Mouse (Mus musculus): ENCODE results near the gene Tmem147. TPM values are rescaled to one million over a fixed set of nuclear protein-coding genes. Genes with fewer than 3 reads are reported as not detected.
"Not testable (repeated sequence)": the region's sequence is repeated elsewhere in the genome, so short reads cannot be mapped to it uniquely, and the experiment has no call there.

Gene Tmem147
- polyA plus RNA-seq, 1 experiment from 2014 or later = 214 TPM

DNA sequence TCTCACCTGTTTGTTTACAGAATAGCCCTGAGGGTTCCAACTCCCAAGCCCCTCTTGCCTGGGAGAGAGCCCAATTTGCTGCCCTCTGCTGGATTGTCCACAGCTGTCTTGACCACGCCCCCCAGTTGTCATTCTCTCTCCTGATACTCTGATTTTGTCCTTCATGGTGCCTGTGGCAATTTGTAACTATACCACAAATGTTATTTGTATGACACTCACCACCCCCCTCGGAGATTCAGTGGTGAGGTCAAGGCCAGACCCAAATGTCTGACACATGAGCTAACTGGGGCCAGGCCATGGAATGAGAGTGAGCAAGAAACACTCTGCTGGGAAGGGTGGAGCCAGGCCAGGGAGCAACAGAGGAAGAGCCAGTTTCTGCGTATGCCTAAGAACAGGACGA lies 29.5 kb upstream of the Tmem147 start:
- no peak overlapping the region for H3K4me3 ChIP-seq (replicated peaks; ENCODE audit: low read length)
- no peak overlapping the region for H3K9ac ChIP-seq (replicated peaks; ENCODE audit: low read depth, low read length)
- WGBS = 37% methylated on average over 4 of the region's 4 CpGs
- no peak for ATAC-seq
- H3K27me3 ChIP-seq (replicated peaks; ENCODE audit: control insufficient read depth, insufficient read depth, low read length) = no peaks in the 10 kb centered on the region
- no peak overlapping the region for H3K27ac ChIP-seq (ENCODE audit: low read length)
- no peaks in the 10 kb centered on the region for H3K4me1 ChIP-seq (replicated peaks; ENCODE audit: control insufficient read depth, insufficient read depth, low read length)
- H3K4me2 ChIP-seq (ENCODE audit: low read length) = no peak overlapping the region
- H3K9me3 ChIP-seq (ENCODE audit: control insufficient read depth, low read length) = peaks cover 7% of the 10 kb centered on the region
- H3K36me3 ChIP-seq (ENCODE audit: control insufficient read depth, insufficient read depth) = peaks cover 10% of the 10 kb centered on the region

DNA sequence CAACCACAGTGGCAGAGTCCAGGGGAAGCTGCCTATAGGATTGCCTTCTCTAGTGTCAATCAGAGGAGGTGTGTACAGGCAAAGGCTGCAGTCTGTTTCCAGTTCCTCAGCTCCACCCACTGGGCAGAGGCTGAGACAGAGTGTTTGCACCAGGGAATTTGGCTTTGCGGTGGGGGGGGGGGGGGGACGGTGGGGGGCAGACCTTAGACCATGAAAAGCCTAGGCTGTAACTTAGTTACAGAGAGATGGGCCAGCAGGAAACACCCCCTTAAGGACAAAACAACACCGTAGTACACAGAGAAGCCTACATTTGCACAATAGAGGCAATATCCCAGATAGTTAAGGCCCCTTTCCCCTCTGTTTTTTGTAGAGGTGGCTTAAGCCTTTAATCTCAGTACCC lies 27.7 kb upstream of the Tmem147 start:
- Histone ChIP-seq H3K4me1 (replicated peaks; ENCODE audit: control insufficient read depth, insufficient read depth, low read length) (no peaks in the 10 kb centered on the region), H3K4me2 (ENCODE audit: low read length) (no peak overlapping the region), H3K9me3 (ENCODE audit: control insufficient read depth, low read length) (peaks cover 10% of the 10 kb centered on the region), H3K4me3 (replicated peaks; ENCODE audit: low read length) (no peak overlapping the region), H3K27me3 (replicated peaks; ENCODE audit: control insufficient read depth, insufficient read depth, low read length) (no peaks in the 10 kb centered on the region), H3K9ac (replicated peaks; ENCODE audit: low read depth, low read length) (no peak overlapping the region), H3K36me3 (ENCODE audit: control insufficient read depth, insufficient read depth) (peaks cover 10% of the 10 kb centered on the region), H3K27ac (ENCODE audit: low read length) (no peak overlapping the region)
- no peak for ATAC-seq
- WGBS = 83% methylated on average over 2 of the region's 3 CpGs

- no peak within 1 kb of the TSS for H3K4me3 ChIP-seq (replicated peaks; ENCODE audit: low read length)
- H3K9me3 ChIP-seq (ENCODE audit: control insufficient read depth, low read length) = peaks cover 10% of the 10 kb centered on the region
- no peak for ATAC-seq
- H3K4me1 ChIP-seq (replicated peaks; ENCODE audit: control insufficient read depth, insufficient read depth, low read length) = no peaks in the 10 kb centered on the region
- 71% methylated on average over 5 of the region's 5 CpGs for WGBS
- H3K9ac ChIP-seq (replicated peaks; ENCODE audit: low read depth, low read length) = no peak within 1 kb of the TSS
- H3K27ac ChIP-seq (ENCODE audit: low read length) = no peak within 1 kb of the TSS
- peaks cover 10% of the 10 kb centered on the region for H3K36me3 ChIP-seq (ENCODE audit: control insufficient read depth, insufficient read depth)
- no peak within 1 kb of the TSS for H3K4me2 ChIP-seq (ENCODE audit: low read length)
- H3K27me3 ChIP-seq (replicated peaks; ENCODE audit: control insufficient read depth, insufficient read depth, low read length) = no peaks in the 10 kb centered on the region
Measured at GRCm38 (mm10) chr7:30751086-30751669, 21.8 kb upstream of the Tmem147 start, which contains the start of gene Sbsn. Sbsn (plus strand) TSS chr7:30751471.

- no peak overlapping the region for H3K9ac ChIP-seq (replicated peaks; ENCODE audit: low read depth, low read length)
- H3K4me3 ChIP-seq (replicated peaks; ENCODE audit: low read length) = no peak overlapping the region
- H3K4me1 ChIP-seq (replicated peaks; ENCODE audit: control insufficient read depth, insufficient read depth, low read length) = no peaks in the 10 kb centered on the region
- no peak for ATAC-seq
- peaks cover 8% of the 10 kb centered on the region for H3K9me3 ChIP-seq (ENCODE audit: control insufficient read depth, low read length)
- H3K27me3 ChIP-seq (replicated peaks; ENCODE audit: control insufficient read depth, insufficient read depth, low read length) = no peaks in the 10 kb centered on the region
- peaks cover 6% of the 10 kb centered on the region for H3K36me3 ChIP-seq (ENCODE audit: control insufficient read depth, insufficient read depth)
- H3K4me2 ChIP-seq (ENCODE audit: low read length) = no peak overlapping the region
- no peak overlapping the region for H3K27ac ChIP-seq (ENCODE audit: low read length)
- 90% methylated on average over 13 of the region's 13 CpGs for WGBS
Measured at GRCm38 (mm10) chr7:30749824-30750606, 20.7 kb upstream of the Tmem147 start.

DNA sequence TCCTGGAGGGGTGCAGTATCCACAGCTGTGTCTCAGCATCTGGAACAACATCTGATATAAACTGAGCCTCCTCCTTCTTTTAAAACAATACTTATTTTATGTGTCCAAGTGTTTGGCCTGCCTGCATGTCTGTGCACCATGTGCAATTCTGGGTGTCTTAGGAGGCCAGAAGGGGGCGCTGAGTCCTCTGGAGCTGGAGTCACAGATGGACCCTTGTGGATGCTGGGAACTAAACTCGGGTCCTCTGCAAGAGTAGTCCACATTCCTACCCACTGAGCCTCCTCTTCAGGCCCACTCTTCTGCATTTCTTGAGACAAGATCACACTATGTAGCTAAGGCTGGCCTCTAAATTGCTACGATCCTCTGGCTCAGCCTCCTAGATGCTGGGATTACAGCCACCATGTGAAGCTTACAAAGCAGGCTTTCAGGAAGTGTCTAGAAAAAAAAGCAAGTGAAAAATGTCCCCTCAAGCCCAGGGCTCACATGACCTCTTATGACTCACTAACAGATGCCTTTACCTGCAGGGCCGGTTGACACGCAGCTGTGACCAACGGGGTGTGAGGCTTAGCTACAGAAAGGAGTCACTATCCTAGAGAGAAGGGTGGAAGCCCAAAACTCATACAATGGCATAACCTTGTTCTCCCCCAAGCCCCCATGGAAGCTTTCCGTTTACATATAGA lies 18.3 kb upstream of the Tmem147 start:
- Histone ChIP-seq H3K9me3 (ENCODE audit: control insufficient read depth, low read length) (no peaks in the 10 kb centered on the region), H3K27ac (ENCODE audit: low read length) (no peak overlapping the region), H3K9ac (replicated peaks; ENCODE audit: low read depth, low read length) (no peak overlapping the region), H3K27me3 (replicated peaks; ENCODE audit: control insufficient read depth, insufficient read depth, low read length) (no peaks in the 10 kb centered on the region), H3K4me2 (ENCODE audit: low read length) (no peak overlapping the region), H3K4me1 (replicated peaks; ENCODE audit: control insufficient read depth, insufficient read depth, low read length) (no peaks in the 10 kb centered on the region), H3K36me3 (ENCODE audit: control insufficient read depth, insufficient read depth) (no peaks in the 10 kb centered on the region; the same call in 1 of the 2 replicates), H3K4me3 (replicated peaks; ENCODE audit: low read length) (no peak overlapping the region)
- no peak for ATAC-seq
- 86% methylated on average over 7 of the region's 7 CpGs for WGBS

DNA sequence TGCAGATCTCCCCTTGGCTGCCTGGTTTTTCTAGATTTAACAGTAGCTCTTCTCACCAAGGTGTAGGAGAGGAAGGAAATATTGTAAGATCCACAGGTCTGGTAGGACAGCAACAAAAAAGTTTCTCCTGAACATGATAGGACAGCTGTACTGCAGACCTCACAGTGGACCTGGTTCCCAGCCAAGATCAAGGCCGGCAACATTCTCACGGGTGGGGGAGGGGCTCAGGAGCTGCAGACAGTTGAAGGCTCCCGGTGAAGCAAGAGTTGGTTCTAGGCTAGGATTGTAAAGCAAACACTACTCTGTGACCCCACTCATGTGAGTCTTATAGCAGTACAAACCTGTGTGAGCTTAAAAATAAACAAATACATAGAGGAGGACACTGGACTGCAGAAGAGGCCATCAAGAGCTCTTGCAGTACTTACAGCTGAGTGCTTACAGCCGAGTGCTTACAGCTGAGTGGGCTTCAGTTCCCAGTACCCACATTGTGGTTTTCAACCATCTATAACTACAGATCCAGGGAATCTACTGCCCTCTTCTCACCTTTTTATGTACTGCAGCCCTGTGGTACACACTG lies 14.8 kb upstream of the Tmem147 start:
- Histone ChIP-seq H3K4me3 (replicated peaks; ENCODE audit: low read length) (no peak overlapping the region), H3K36me3 (ENCODE audit: control insufficient read depth, insufficient read depth) (peaks cover 3% of the 10 kb centered on the region), H3K27ac (ENCODE audit: low read length) (no peak overlapping the region), H3K4me2 (ENCODE audit: low read length) (no peak overlapping the region), H3K4me1 (replicated peaks; ENCODE audit: control insufficient read depth, insufficient read depth, low read length) (no peaks in the 10 kb centered on the region), H3K9me3 (ENCODE audit: control insufficient read depth, low read length) (no peaks in the 10 kb centered on the region), H3K9ac (replicated peaks; ENCODE audit: low read depth, low read length) (no peak overlapping the region), H3K27me3 (replicated peaks; ENCODE audit: control insufficient read depth, insufficient read depth, low read length) (no peaks in the 10 kb centered on the region)
- ATAC-seq = no peak
- WGBS = 48% methylated on average over 4 of the region's 4 CpGs

- WGBS = no CpG with 5 or more reads among the region's 4 CpGs
Measured at GRCm38 (mm10) chr7:30743617-30744016, 14.3 kb upstream of the Tmem147 start, which contains the start of gene Gapdhs. Gapdhs (minus strand) TSS chr7:30743681.

GRCm38 (mm10) chr7:30742570-30742969 lies 13.2 kb upstream of the Tmem147 start:
- H3K4me2 ChIP-seq (ENCODE audit: low read length); H3K36me3 ChIP-seq (ENCODE audit: control insufficient read depth, insufficient read depth); H3K9me3 ChIP-seq (ENCODE audit: control insufficient read depth, low read length); H3K4me3 ChIP-seq (replicated peaks; ENCODE audit: low read length); ATAC-seq; H3K4me1 ChIP-seq (replicated peaks; ENCODE audit: control insufficient read depth, insufficient read depth, low read length); H3K27me3 ChIP-seq (replicated peaks; ENCODE audit: control insufficient read depth, insufficient read depth, low read length); H3K27ac ChIP-seq (ENCODE audit: low read length); H3K9ac ChIP-seq (replicated peaks; ENCODE audit: low read depth, low read length): not testable (repeated sequence)
- WGBS = 87% methylated on average over 2 of the region's 2 CpGs

More at GRCm38 (mm10) chr7:30743617-30744016, 14.3 kb upstream of the Tmem147 start, which contains the start of gene Gapdhs:
- ATAC-seq; H3K36me3 ChIP-seq (ENCODE audit: control insufficient read depth, insufficient read depth); H3K9me3 ChIP-seq (ENCODE audit: control insufficient read depth, low read length); H3K27ac ChIP-seq (ENCODE audit: low read length); H3K9ac ChIP-seq (replicated peaks; ENCODE audit: low read depth, low read length); H3K27me3 ChIP-seq (replicated peaks; ENCODE audit: control insufficient read depth, insufficient read depth, low read length); H3K4me2 ChIP-seq (ENCODE audit: low read length); H3K4me1 ChIP-seq (replicated peaks; ENCODE audit: control insufficient read depth, insufficient read depth, low read length); H3K4me3 ChIP-seq (replicated peaks; ENCODE audit: low read length): not testable (repeated sequence)

- H3K4me2 ChIP-seq (ENCODE audit: low read length) = no peak overlapping the region
- H3K9me3 ChIP-seq (ENCODE audit: control insufficient read depth, low read length) = no peaks in the 10 kb centered on the region
- H3K27me3 ChIP-seq (replicated peaks; ENCODE audit: control insufficient read depth, insufficient read depth, low read length) = no peaks in the 10 kb centered on the region
- peaks cover 24% of the 10 kb centered on the region for H3K36me3 ChIP-seq (ENCODE audit: control insufficient read depth, insufficient read depth)
- no peak overlapping the region for H3K9ac ChIP-seq (replicated peaks; ENCODE audit: low read depth, low read length)
- no peak for ATAC-seq
- H3K4me1 ChIP-seq (replicated peaks; ENCODE audit: control insufficient read depth, insufficient read depth, low read length) = peaks cover 1% of the 10 kb centered on the region
- no peak overlapping the region for H3K4me3 ChIP-seq (replicated peaks; ENCODE audit: low read length)
- WGBS = 86% methylated on average over 3 of the region's 3 CpGs
- H3K27ac ChIP-seq (ENCODE audit: low read length) = no peak overlapping the region
Measured at GRCm38 (mm10) chr7:30736211-30736610, 6.9 kb upstream of the Tmem147 start.
